In the genomic region with DNA sequence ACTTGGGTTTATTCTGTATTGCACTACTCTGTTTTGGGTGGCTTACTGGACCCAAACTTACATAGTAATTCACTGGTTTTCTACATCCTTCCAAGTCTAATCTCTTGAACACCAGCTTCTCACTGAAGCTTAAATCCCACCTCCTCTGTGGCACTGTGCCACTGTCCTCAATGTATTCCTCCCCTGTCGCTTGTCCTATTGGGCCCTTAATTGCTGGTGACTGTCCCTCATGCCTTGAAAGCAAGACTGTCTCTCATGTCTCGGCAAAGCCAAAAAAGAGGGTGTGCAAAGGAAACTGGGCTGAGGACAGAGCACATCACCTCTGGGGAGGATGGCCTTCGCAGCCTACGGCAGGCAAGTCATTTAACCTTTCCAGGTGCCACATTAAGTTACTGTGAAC, we compare ENCODE assay signal across 8 mouse cellular contexts. TPM values are rescaled to one million over a fixed set of nuclear protein-coding genes. Genes with fewer than 3 reads are reported as not detected.
DNase-seq lines count a peak whose midpoint lies in the region; ATAC-seq and TF ChIP-seq lines count a peak whose summit lies in the region.

No protein-coding gene starts in this region.

- peaks cover 12% of the 10 kb centered on the region; the same call in 1 of the 2 replicates for H3K4me1 ChIP-seq in heart, embryonic 10.5 days
- peaks cover 3 to 12% of the 10 kb centered on the region in 2 experiments; a peak in 3 of 4 replicates for H3K4me1 ChIP-seq in CH12.LX (ENCODE audit: control insufficient read depth in 1 of 2, insufficient read depth in 2 of 2)
- peaks cover 8% of the 10 kb centered on the region for H3K4me1 ChIP-seq in forebrain, embryonic 16.5 days (replicated peaks; ENCODE audit: control insufficient read depth, insufficient read depth, low read length)

- in situ Hi-C loops in CH12.LX (cut with MboI; ENCODE audit: low pct_ligation_motif_present, low pct_unique_long_range_greater_than_20kb, low sequenced_read_pairs), result no loop called here

- 23% methylated on average over 4 of the region's 4 CpGs for WGBS in heart, embryonic 10.5 days
- WGBS in forebrain, embryonic 16.5 days, result 18% methylated on average over 4 of the region's 4 CpGs

- no peaks in the 10 kb centered on the region for H3K9me3 ChIP-seq in heart, embryonic 10.5 days
- peaks cover 8% of the 10 kb centered on the region for H3K9me3 ChIP-seq in CH12.LX (replicated peaks; ENCODE audit: low read length)
- H3K9me3 ChIP-seq in forebrain, embryonic 16.5 days (ENCODE audit: control insufficient read depth, low read length), result no peaks in the 10 kb centered on the region

- H3K27me3 ChIP-seq in heart, embryonic 10.5 days (ENCODE audit: insufficient read depth, poor library complexity, severe bottlenecking), result no peaks in the 10 kb centered on the region
- H3K27me3 ChIP-seq in CH12.LX (replicated peaks), result no peaks in the 10 kb centered on the region
- no peaks in the 10 kb centered on the region for H3K27me3 ChIP-seq in forebrain, embryonic 16.5 days (replicated peaks; ENCODE audit: control insufficient read depth, insufficient read depth, low read length)

- no peak for ATAC-seq in forebrain, embryonic 16.5 days
- ATAC-seq in megakaryocyte-erythroid progenitor cell, adult 5-6 weeks (replicated peaks; ENCODE audit: low FRiP score, low TSS enrichment, poor library complexity, severe bottlenecking), result peak; percentile 56

- H3K4me3 ChIP-seq in heart, embryonic 10.5 days, result peak overlapping the region; percentile 96
- H3K4me3 ChIP-seq in CH12.LX (replicated peaks in 1 of 3; ENCODE audit: low read depth in 2 of 3, low read length in 2 of 3, poor library complexity in 1 of 3), result peak overlapping the region; percentile 95 to 99 (median 97)
- peak overlapping the region; percentile 96 for H3K4me3 ChIP-seq in forebrain, embryonic 16.5 days (replicated peaks; ENCODE audit: low read length)

- H3K79me2 ChIP-seq in CH12.LX (replicated peaks; ENCODE audit: control insufficient read depth, extremely low read depth, insufficient read depth, poor library complexity, severe bottlenecking), result peaks cover 30% of the 10 kb centered on the region

- dilution Hi-C loops in CH12.LX (cut with MboI; ENCODE audit: extremely low pct_ligation_motif_present, extremely low pct_unique_long_range_greater_than_20kb, low sequenced_read_pairs), result no loop called here

- peak overlapping the region; percentile 97 for H3K27ac ChIP-seq in heart, embryonic 10.5 days
- H3K27ac ChIP-seq in CH12.LX (ENCODE audit: insufficient read depth, low read depth), result no peak overlapping the region
- no peak overlapping the region for H3K27ac ChIP-seq in forebrain, embryonic 16.5 days (ENCODE audit: low read length)

- no peak for DNase-seq in heart, embryonic 10.5 days (ENCODE audit: low spot score)
- no peak for DNase-seq in heart, adult 18-20 months
- DNase-seq in CH12.LX (ENCODE audit: extremely low read depth), result peak; percentile 9
- no peak for DNase-seq in thymus, postnatal 4 days
- no peak for DNase-seq in testis, postnatal 14 days (ENCODE audit: low spot score)
- DNase-seq in lung, adult 18-20 months, result no peak

- peak overlapping the region; percentile 69 for H3K4me2 ChIP-seq in CH12.LX (ENCODE audit: insufficient read depth, low read depth, poor library complexity, severe bottlenecking)
- peak overlapping the region; percentile 78 for H3K4me2 ChIP-seq in forebrain, embryonic 16.5 days (ENCODE audit: low read length)

- TF ChIP-seq POLR2A in CH12.LX (IDR thresholded peaks at IDR 0.05; ENCODE audit: low read depth, low read length), result no peak

- TF ChIP-seq RAD21 in CH12.LX (IDR thresholded peaks at IDR 0.05; ENCODE audit: low read depth, low read length), result no peak

- H3K36me3 ChIP-seq in heart, embryonic 10.5 days, result peaks cover 39% of the 10 kb centered on the region
- H3K36me3 ChIP-seq in CH12.LX (replicated peaks in 1 of 2; ENCODE audit: control insufficient read depth in 1 of 2, insufficient read depth in 1 of 2, low read length in 1 of 2), result peaks cover 29 to 42% of the 10 kb centered on the region in 2 experiments
- peaks cover 14% of the 10 kb centered on the region for H3K36me3 ChIP-seq in forebrain, embryonic 16.5 days (ENCODE audit: control insufficient read depth, insufficient read depth)

- TF ChIP-seq CTCF in CH12.LX (conservative IDR thresholded peaks at IDR 0.05 in 1 of 2, IDR thresholded peaks at IDR 0.05 in 1 of 2; ENCODE audit: low read depth in 2 of 2, low read length in 2 of 2), result no peak

- H3K9ac ChIP-seq in CH12.LX (ENCODE audit: insufficient read depth, low read depth), result peak overlapping the region; percentile 82
- H3K9ac ChIP-seq in forebrain, embryonic 16.5 days (replicated peaks; ENCODE audit: low read depth, low read length), result peak overlapping the region; percentile 82

- no peak for TF ChIP-seq EP300 in CH12.LX (IDR thresholded peaks at IDR 0.05; ENCODE audit: low read length)

TF ChIP-seq in CH12.LX, 34 proteins besides CTCF, POLR2A, EP300 and RAD21:
- TF ChIP-seq MXI1 (IDR thresholded peaks at IDR 0.05; ENCODE audit: low read depth, low read length), result no peak
- no peak for TF ChIP-seq HCFC1 (IDR thresholded peaks at IDR 0.05; ENCODE audit: low read depth, low read length)
- TF ChIP-seq JUND (conservative IDR thresholded peaks at IDR 0.05; ENCODE audit: low read depth, low read length), result no peak
- no peak for TF ChIP-seq USF2 (conservative IDR thresholded peaks at IDR 0.05; ENCODE audit: low read depth, low read length)
- TF ChIP-seq ELF1 (IDR thresholded peaks at IDR 0.05; ENCODE audit: low read depth, low read length), result no peak
- TF ChIP-seq TCF12 (IDR thresholded peaks at IDR 0.05; ENCODE audit: low read depth, low read length), result no peak
- no peak for TF ChIP-seq IRF4 (IDR thresholded peaks at IDR 0.05; ENCODE audit: low read depth, low read length)
- TF ChIP-seq MAX (IDR thresholded peaks at IDR 0.05; ENCODE audit: low read length), result no peak
- no peak for TF ChIP-seq CHD1 (IDR thresholded peaks at IDR 0.05; ENCODE audit: low read depth, low read length)
- TF ChIP-seq ZMIZ1 (IDR thresholded peaks at IDR 0.05; ENCODE audit: low read depth, low read length), result no peak
- no peak for TF ChIP-seq TBP (conservative IDR thresholded peaks at IDR 0.05; ENCODE audit: low read depth, low read length)
- TF ChIP-seq KAT2A (IDR thresholded peaks at IDR 0.05; ENCODE audit: insufficient replicate concordance, low read length), result no peak
- TF ChIP-seq MAZ (IDR thresholded peaks at IDR 0.05; ENCODE audit: low read depth, low read length), result no peak
- TF ChIP-seq SMC3 (IDR thresholded peaks at IDR 0.05; ENCODE audit: low read depth, low read length), result no peak
- no peak for TF ChIP-seq ZKSCAN1 (IDR thresholded peaks at IDR 0.05; ENCODE audit: borderline replicate concordance, low read depth, low read length)

RNA-seq across cellular contexts. Expression of gene Eef1e1, which starts 1.0 kb away (rescaled TPM):
- polyA plus RNA-seq in heart, embryonic 10.5 days (2016; fragmentation: Nextera tagmentation; extraction: Ambion mirVana), result 56.3 and 64.5 TPM in 2 replicates
- 10 to 100 TPM in 1 of 2 experiments, 1 to 10 TPM in 1; 9.3 to 14.2 TPM for total RNA-seq in heart, adult 18-20 months (2021)
- total RNA-seq in CH12.LX (2012; rRNA removed), result 148 and 187 TPM in 2 replicates
- 122 and 123 TPM in 2 replicates for total RNA-seq in CH12.LX (2014; rRNA removed)
- polyA plus RNA-seq in CH12.LX (2012; ENCODE audit: insufficient read length, low read depth), result 151 and 180 TPM in 2 replicates
- 80.1 and 92.8 TPM in 2 replicates for polyA plus RNA-seq in forebrain, embryonic 16.5 days (2015; fragmentation: Nextera tagmentation; extraction: Ambion mirVana)
- 80.8 and 96.0 TPM in 2 replicates for total RNA-seq in megakaryocyte-erythroid progenitor cell, adult 5-6 weeks (2014; fragmentation: Nextera tagmentation)
- total RNA-seq in megakaryocyte-erythroid progenitor cell, adult 5-6 weeks (2017), result 132 TPM in 2 replicates

RNA-seq across cellular contexts. Expression of gene Bloc1s5, which starts 23.0 kb away (rescaled TPM):
- polyA plus RNA-seq in heart, embryonic 10.5 days (2016; fragmentation: Nextera tagmentation; extraction: Ambion mirVana), result 17.5 and 21.6 TPM in 2 replicates
- 10 to 100 TPM; 12.7 to 13.0 TPM for total RNA-seq in heart, adult 18-20 months (2021)
- total RNA-seq in CH12.LX (2012; rRNA removed) (5.6 and 6.2 TPM in 2 replicates), CH12.LX (2014; rRNA removed) (8.5 and 9.3 TPM in 2 replicates)
- polyA plus RNA-seq in CH12.LX (2012; ENCODE audit: insufficient read length, low read depth), result 12.7 and 17.1 TPM in 2 replicates
- polyA plus RNA-seq in forebrain, embryonic 16.5 days (2015; fragmentation: Nextera tagmentation; extraction: Ambion mirVana), result 20.1 and 25.1 TPM in 2 replicates
- 13.1 and 18.0 TPM in 2 replicates for total RNA-seq in megakaryocyte-erythroid progenitor cell, adult 5-6 weeks (2014; fragmentation: Nextera tagmentation)
- 13.7 and 15.9 TPM in 2 replicates for total RNA-seq in megakaryocyte-erythroid progenitor cell, adult 5-6 weeks (2017)

Comparison
In these comparisons a context has a peak if more than half of its experiments do, and no peak if none do; other contexts are left out.
1. RNA of gene Eef1e1, which starts 1.0 kb away (total RNA-seq): 122 to 187 TPM in CH12.LX and 80.8 to 132 TPM in megakaryocyte-erythroid progenitor cell, adult 5-6 weeks; 9.3 to 14.2 TPM in heart, adult 18-20 months; every median in the first group is over 4 times any median in the second.
2. Peak in every context shown above with its lines, with median percentiles within 50 percentile points of each other: H3K4me3 ChIP-seq.